Mouse (Mus musculus) stomach, postnatal 0 days (tissue): ENCODE data around the gene Gpr108.

Source experiments
- CTCF ChIP-seq: IDR thresholded peaks from 2 replicates; pipeline ENCODE4 v1.5.1; 2016; ENCODE audit warnings: antibody characterized with exemption, low read depth, mild to moderate bottlenecking, moderate library complexity
- EP300 ChIP-seq: optimal IDR thresholded peaks from 2 replicates; pipeline ENCODE3; 2016; ENCODE audit warnings: antibody characterized with exemption

GRCm38 (mm10) chr17:57253306-57253705 is 5.1 kb upstream of the Gpr108 start:
- TF ChIP-seq CTCF, result no peak
- TF ChIP-seq EP300, result no peak
